Mouse (Mus musculus): ENCODE results near the gene Acoxl. TPM values are rescaled to one million over a fixed set of nuclear protein-coding genes. Genes with fewer than 3 reads are reported as not detected.

Acoxl gene
- total RNA-seq, 2 experiments from 2014 or later = 0.39 TPM; not detected in 1

DNA sequence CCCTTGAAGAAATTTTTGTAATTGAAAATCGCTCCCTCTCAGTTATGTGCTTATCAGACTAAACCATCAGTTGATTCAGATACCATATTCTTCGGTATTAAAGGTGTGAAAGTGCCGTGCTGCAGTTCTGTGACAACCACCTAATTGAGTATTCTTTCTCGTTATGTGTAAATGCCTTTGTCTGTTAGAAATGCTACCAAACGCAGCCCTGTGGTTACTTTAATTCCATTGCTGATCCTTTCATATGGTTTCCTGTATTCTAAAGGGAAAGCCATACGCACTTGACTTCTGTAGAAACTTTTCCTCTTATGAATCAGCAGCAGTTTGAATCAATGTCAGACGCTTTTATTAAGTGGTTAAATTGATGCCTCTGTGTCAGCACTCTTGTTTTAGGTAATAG, 278.9 kb downstream of the Acoxl start:
- no peak for DNase-seq (ENCODE audit: low spot score)

DNA sequence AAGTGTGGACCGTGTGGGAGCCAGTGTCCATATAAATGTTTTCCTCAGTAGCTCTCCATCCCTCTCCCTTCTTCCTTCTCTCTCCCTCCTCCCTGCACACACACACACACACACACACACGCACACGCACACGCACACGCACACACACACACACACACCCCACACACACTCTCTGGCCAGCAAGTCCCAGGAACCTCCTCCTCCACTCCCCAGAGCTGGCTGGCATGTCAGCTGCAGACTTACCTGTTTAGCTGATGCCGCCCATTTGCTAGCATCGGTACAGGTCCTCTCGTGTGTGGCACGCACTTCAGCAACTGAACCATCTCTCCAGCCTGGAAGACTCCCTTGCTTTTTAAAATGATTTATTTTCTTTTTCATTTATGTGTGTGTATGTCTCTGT, 280.3 kb downstream of the Acoxl start:
- no peak for DNase-seq (ENCODE audit: low spot score)

DNA sequence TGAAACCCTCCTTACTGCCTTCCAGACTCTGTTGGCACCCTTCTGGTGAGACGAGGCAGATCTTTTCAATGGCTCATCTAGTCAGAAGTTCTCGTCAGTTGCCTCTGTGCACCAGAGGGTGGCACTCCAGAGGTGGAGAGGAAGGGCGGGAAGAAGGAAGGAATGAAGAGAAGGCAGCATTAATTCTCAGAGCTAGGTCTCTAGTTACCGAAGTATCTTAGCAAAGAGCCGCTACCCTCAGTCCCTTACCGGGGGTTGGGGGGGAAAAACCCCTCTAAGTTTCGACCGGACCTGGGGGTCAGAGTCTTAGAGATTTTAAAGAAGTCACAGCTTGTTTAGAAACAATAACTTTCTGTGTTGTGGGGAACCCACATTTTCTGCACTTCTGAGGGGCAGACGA, 283.8 kb downstream of the Acoxl start:
- peak; percentile 70 for DNase-seq (ENCODE audit: low spot score)

DNA sequence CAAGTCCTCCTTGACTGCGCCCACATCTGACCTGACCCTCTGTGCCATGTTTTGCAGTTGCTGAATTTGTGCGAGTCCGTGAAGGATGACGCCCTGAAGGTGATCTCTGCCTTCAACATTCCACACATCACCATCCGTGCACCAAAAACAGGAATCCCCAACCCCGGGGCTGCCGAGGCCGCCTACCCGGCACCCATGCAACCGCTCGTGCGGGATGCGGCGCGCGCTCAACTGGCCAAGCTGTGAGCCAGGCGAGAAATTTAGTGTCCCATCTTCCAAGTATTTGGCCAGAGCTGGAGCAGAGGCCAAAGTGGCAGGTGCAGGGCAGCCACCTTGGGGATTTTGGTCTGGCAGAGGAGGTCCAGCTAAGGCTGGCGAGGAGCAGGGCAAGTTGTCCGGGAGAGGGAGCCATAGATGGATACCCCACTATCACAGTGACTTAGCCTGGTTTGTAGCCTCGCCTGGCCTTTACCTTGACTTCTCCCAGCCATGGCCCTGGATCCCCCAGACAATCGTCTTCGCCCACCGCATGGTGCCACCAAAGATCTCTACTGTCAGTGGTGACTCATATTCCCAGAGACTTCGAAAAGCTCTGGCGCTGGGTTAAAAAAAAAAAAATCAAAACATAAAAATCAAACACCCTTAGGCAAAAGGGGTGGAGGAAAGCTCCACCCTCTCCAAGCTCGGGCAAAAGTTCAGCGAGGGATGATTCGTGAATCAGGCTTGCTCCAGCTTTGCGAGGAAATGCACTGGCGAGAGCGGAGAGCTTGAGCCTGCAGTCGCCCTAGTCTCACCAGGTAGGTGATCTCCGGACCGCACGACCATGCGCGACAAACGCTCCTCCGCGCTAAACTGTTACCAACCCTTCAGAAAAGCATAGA, 284.5 kb downstream of the Acoxl start:
- DNase-seq (ENCODE audit: low spot score) = peak; percentile 45

DNA sequence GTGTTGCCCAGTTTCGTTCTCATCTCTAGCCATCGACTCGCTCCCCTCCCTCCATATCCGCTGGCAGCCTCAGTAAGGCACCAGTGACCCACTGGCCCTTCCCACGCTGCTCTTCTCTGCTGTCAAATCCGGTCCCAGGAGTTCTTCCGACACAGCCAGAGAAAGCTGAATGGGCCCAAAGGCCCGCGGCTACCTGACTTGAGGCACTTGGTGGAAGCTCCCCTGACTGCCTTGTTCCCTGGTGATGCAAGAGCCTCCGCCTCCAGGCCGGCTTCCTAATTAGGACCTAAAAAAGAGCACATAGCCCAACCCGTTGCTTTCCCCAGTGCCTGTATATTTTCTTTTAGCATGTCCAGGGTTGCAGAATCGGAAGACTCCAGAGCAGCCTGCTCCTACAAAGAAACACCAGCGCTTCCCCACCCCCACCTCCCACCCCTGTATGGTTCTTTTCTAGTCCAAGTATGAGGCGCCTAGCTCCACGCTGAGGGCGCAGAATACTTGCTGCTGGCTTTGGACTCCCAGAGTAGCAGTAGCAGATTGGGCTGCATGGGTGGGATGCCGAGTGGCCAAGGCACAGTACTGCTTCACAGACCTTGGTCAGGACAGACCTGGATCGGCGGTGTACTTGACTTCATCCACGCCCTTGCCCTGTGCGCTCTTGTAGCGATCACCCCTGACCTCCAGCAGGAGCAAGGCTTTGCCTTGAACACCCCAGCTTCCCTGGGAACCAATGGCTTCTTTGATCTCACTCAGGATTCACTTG, 285.4 kb downstream of the Acoxl start:
- no peak for DNase-seq (ENCODE audit: low spot score)

DNA sequence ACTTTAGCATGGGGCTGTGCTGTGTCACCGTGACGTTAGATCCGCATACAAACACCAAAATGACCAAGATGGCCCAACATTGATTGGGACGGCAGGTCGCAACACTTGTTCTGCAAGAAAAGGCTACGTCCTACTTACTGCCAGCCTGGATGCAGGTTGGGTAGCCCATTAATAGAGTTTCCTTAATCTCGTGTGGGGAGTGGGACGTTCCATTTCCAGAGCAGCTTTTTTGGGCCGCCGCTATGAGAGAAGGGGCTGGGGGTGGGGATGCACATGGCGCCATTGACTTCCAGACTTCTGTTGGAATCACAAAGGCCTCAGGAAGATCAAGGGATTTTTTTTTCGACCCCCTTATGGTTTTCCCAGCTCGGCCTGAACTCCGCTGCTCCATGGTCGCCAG, 286.0 kb downstream of the Acoxl start:
- no peak for DNase-seq (ENCODE audit: low spot score)

DNA sequence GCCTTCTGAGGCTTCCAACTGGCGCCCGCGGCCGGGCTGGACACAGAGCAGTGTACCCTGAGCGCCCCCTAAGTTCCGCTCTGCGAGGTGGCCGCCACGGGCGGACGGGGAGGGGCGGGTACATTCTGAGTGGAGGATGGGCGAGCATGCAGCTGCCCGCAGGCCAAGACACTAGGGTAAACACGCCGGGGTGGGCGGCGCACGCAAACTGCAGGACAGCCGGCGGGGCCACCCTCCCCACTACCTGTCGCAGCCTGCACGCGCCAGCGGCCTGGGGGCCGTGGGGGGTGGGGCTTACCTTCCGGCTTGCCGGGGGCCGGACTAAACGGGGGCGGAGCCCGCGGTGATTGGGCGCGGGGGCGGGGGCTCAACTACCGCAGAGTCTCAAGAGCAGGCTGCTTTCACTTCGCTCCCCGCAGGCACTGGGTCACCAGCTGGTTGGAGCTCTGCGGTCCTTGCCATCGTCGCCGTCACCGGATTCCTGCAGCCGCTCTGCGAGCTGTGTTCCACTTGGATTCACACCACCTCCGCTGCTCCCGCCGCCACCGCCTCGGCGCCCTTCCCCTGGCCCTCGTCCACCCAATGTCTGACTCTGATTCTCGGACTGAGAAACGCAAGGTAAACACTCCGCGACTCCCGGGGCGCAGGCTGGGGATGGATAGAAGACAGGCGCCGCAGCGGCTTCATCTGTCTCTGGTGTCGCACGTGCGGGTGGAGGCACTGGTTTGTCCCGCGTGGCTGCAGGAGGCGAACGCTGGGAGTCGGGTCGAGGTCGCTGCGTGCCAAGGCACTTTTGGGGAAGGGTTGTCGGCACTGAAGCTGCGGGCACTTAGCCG, 287.2 kb downstream of the Acoxl start, which contains the start of gene Bcl2l11:
Bcl2l11 (plus strand) TSS at position 404 of the 836 bp plus-strand sequence.
- peak; percentile 97 for DNase-seq (ENCODE audit: low spot score)

DNA sequence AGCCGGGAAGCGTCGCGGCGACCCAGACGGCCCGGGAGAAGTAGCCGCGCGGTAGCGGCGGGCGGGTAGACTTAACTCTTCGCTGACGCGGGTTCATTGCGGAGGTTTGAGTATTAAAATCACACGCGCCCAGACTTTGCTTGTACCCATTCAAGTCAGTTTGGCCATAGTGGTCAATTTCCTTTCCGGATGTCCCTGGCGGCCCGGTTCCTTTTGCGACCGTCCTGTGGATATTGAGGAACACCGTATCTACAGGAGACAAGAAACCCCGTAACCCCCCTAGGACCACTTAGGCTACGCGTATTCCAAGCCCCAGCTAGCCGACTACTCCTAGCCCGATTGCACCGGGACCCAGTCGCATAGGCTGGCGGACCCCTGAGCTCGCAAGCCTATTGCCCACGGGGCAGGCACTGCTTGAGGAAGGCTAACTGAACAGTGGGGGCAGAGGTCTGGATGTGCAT, 287.9 kb downstream of the Acoxl start:
- DNase-seq (ENCODE audit: low spot score) = no peak

DNA sequence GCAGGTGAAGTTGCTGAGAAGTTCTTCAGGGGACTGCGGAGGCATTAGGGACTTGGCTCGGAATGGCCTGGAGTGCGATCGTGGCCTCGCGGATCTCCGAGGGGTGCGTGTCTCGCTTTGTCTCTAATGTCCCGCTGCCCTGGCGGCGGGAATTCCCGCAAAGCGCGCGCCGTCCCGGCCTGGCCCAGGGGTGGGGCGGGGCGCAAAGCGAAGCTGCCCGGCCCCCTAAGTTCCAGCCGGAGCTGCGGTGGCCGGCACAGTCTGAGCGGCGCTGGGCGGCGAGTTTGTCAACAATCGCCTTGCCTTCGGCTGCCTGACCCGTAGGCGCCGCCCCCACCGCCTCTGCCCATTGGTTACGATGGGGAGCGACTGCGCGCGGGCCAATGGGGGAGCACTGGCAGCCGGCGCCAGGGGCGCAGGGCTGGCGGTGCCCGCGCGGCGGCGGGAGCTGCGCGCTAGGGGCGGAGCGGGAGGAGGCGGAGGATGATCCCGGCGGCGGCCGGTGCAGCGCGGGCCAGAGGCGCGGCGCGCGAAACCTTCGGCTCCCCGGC, 288.5 kb downstream of the Acoxl start:
- peak; percentile 95 for DNase-seq (ENCODE audit: low spot score)

DNA sequence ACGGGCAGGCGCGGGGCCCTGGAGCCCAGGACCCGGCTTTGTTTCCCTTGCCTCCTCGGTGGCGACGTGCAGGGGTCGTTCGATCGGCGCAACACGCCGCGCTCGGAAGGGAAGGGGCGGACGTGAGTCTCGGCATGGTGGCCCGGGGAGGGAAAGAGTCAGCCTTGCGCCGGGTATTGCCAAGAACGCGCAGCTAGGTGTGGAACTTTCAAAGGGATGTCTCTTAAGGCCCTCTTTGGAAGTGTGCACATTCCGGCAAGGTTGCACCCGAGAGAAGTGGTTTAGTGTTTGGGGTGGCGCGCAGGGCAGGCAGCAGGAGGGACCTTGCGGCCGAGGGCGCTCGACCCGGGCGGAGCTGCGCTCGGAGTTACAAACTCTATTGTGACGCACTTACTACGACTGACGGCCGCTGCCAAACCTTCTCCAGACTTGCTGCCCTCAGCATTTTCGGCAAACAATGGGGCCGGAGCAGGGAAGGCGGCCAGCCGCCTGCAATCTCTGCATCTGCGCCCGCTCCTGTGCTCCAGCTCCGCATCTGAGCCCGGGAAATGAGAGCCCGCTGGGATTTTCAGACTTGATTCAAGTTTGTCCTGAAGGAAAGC, 289.1 kb downstream of the Acoxl start:
- peak; percentile 76 for DNase-seq (ENCODE audit: low spot score)

DNA sequence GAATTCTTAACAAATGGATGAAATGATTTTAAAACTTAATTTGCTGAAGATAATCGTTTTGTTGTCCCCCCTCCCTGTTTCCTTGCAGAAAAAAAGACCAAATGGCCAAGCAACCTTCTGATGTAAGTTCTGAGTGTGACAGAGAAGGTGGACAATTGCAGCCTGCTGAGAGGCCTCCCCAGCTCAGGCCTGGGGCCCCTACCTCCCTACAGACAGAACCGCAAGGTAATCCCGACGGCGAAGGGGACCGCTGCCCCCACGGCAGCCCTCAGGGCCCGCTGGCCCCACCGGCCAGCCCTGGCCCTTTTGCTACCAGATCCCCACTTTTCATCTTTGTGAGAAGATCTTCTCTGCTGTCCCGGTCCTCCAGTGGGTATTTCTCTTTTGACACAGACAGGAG, 289.9 kb downstream of the Acoxl start:
- no peak for DNase-seq (ENCODE audit: low spot score)

DNA sequence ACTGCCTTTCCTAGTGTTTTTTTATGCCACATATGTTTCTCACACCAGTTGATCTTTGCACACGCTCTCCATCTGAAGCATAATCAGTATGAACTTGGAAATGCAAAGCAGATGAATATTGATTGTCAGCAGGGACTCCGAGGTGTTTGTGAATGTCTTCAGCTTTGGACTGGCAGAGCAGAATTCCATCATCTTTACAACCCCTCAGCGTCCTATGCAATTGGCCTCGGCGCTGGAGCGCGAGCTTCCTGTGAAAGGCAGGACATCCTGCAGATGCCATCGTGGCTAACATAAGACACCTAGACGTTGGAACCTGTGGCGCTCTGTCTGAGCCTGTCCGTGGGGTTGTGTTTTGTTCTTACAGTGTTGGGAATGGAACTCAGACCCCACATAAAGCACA, 292.8 kb downstream of the Acoxl start:
- no peak for DNase-seq (ENCODE audit: low spot score)

DNA sequence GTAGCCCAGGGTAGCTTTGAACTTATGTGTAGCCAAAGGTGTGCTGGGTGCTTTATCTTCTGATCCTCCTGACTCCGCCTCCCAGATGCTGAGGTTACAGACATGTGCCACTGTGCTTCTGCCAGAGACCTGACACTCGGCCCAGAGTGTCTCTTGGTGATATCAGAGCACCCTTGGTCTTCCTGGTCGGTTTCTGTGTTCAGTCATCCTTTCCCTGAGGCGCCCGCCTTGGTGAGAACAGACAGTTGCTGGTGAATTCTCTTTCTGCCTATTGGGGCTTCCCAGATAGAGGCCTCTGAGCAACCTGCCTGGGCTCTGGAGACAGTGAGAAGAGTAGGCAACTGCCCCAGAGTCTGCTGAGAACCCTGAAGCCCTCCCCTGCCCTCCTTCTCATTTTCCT, 294.0 kb downstream of the Acoxl start:
- no peak for DNase-seq (ENCODE audit: low spot score)

DNA sequence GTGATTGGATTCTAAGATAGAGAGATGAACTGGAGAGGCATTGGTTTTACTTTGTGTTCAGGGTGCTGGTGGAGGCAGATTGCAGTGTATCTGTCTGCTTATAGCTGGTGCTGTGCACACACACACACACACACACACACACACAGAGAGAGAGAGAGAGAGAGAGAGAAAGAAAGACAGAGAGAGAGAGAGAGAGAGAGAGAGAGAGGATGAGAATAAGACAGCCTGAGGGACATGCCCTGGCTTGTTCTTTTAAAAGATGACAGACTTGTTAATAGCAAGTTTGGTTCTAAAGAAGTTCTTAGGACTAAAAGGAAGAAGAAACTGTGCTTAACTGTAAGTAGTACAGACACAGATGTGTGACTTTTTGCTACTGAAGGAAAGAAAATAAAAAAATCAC, 295.2 kb downstream of the Acoxl start:
- no peak for DNase-seq (ENCODE audit: low spot score)

DNA sequence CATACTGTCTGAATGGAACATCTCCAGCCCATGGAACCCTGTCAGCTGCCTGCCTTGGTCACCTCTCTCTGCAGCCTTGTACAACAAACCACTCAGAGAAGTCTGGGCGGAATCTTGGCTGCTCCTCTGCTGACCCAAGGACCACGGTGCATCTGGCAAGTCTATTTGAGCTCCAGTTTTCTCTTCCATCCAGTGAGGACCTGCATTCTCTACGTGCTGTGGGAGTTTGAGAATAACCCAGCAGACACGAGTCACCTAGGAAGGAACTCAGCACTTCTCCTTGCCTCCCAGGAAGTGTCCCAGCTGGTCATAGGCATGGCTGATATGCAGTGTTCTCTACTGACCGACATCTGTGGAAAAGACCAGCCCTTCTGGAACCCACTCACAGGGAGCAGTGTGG, 295.8 kb downstream of the Acoxl start:
- no peak for DNase-seq (ENCODE audit: low spot score)

DNA sequence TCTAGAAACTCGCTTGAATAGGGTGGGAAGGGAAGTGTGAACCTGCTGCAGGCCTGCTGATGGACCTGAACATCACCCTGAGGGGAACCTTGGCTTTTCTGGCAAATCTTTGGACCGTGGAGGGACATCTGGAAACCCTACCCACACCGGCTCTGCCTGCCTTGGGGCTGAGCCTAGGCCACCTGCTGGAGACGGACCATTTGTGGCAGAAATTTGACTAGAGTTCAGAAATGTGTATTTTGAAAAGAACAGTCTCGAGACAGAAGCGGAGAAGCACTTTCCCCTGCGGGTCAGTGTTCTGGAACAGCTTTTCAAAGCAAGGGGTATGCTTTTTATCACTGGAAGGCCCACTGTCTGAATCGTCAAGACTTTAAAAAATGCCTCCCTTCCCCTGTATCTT, 296.3 kb downstream of the Acoxl start:
- DNase-seq (ENCODE audit: low spot score) = no peak

DNA sequence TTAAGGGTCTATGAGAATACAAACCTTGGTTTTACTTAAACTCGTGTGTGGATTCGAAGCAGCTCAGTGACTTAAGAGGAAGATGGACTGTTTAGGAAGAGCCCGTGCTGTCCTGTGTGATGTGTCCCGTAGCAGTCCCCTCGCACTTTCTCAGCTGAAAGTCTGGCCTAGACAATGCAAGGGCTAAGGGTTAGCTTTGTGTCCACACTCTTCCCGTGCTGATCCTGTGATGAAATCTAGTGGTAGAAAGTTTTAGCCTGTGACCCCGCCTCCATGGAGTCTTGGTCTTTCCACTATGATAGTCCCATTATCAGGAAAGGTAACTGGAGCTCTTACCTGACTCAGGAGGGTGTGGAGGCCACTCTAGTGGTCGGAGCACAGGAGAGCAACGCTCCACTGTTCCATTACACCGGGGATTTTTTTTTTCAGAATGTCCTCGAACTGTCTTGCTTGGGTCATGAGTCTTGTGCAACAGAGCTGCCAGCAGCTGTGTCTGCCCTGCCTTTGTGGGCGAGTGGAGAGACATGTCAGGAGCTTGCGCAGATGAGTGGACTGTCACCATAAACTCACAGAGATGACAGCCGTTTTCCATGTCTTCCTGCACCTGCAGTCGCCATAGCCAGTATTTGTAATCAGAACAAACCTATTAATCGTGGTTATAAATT, 298.2 kb downstream of the Acoxl start:
- no peak for DNase-seq (ENCODE audit: low spot score)

DNA sequence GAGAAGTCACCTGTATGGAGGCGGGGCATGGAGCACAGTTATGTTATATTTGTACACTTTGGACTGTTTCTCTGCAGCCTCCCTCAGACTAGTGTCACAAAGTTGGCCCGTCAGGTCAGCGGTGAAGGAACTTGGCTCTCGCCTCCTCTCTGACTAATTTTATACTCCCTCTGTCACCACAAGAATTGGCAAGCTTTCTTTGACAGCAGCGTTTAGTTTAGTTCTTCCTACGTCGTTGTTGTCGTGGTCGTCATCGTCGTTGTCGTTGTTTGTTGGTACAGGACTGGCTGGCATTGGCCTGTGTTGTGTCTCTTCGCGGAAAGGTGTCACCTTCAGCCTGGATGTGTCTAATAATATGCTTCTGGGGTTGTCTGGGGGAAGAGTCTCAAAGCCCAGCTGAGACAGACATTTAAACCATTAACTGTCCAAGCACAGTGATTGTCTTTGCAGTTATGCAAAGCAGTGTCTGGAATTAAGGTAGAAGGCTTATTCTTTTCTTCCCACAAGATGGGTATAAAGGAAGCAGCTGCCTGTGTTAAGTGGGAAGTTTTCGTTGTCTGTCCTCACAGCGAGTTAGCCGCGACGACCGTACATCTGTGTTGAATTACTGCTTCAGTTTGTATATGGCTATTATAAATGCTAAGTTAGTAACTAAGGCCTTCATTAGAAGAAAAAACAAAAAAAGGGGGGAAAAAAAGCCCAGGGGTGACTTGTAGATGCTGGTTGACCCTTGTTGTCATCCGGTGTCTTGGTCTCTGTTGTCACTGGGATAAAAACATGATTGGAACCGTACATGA, 299.0 kb downstream of the Acoxl start:
- DNase-seq (ENCODE audit: low spot score) = peak; percentile 62

DNA sequence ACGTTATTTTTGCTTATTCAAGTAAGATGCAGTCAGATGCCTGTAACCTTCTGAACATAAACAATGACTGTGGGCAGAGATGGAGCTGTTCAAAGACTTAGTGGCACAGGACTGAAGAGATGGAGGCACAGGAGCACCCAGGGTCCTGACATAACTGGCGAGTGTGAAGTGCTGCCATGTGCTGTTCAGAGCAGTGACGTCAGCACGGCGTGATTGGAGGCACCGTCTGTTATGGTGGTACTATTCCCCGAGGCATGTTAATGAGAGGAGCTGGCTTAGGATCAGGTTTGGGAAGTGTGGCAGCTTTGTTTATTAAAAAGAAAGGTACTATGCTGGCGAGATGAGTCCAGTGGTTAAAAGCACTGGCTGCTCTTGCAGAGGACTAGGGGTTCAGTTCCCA, 300.2 kb downstream of the Acoxl start:
- no peak for DNase-seq (ENCODE audit: low spot score)

DNA sequence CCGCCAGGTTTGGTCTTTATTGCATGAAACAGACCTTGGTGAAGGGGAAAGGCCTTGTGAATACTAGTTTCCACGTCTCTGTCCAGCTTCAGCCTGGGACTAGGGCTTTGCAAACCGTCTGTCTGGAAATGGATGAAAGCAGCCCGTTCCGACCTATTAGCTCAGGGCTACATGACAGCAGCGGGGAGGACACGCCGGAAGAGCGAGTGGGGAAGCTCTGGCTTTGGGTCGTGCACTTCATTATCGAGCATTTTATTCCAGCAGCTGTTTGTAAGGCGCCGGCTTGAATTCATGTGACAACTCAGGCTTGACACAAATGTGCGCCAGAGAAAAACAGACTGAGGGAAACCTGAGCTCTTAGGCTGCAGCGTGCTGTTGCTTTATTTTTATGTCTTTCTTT, 301.1 kb downstream of the Acoxl start:
- peak; percentile 54 for DNase-seq (ENCODE audit: low spot score)
